Mouse (Mus musculus): Measurements from ENCODE around the gene Cald1.

Cald1 gene

GRCm38 (mm10) chr6:34720447-34720846 is 122.1 kb downstream of the Cald1 start:
- no peak for DNase-seq (ENCODE audit: low read depth)

GRCm38 (mm10) chr6:34721740-34722139 is 123.4 kb downstream of the Cald1 start:
- DNase-seq (ENCODE audit: low read depth): no peak

- DNase-seq (ENCODE audit: low read depth): no peak
These were observed 124.4 kb downstream of the Cald1 start for GRCm38 (mm10) chr6:34722660-34723059.

GRCm38 (mm10) chr6:34723250-34723904 is 125.1 kb downstream of the Cald1 start:
- DNase-seq (ENCODE audit: low read depth): no peak

GRCm38 (mm10) chr6:34725660-34726059 is 127.4 kb downstream of the Cald1 start:
- no peak for DNase-seq (ENCODE audit: low read depth)

GRCm38 (mm10) chr6:34726104-34726503 is 127.8 kb downstream of the Cald1 start:
- no peak for DNase-seq (ENCODE audit: low read depth)

GRCm38 (mm10) chr6:34727316-34727983 is 129.2 kb downstream of the Cald1 start:
- DNase-seq (ENCODE audit: low read depth): no peak

- no peak for DNase-seq (ENCODE audit: low read depth)
These were observed 131.3 kb downstream of the Cald1 start for GRCm38 (mm10) chr6:34729449-34730151.

GRCm38 (mm10) chr6:34731007-34731406 is 132.7 kb downstream of the Cald1 start:
- DNase-seq (ENCODE audit: low read depth): no peak

- DNase-seq (ENCODE audit: low read depth): no peak
These were observed 133.2 kb downstream of the Cald1 start for GRCm38 (mm10) chr6:34731529-34731928.

- no peak for DNase-seq (ENCODE audit: low read depth)
These were observed 136.8 kb downstream of the Cald1 start for GRCm38 (mm10) chr6:34734940-34735695.

- no peak for DNase-seq (ENCODE audit: low read depth)
These were observed 138.6 kb downstream of the Cald1 start for GRCm38 (mm10) chr6:34736934-34737333.

- DNase-seq (ENCODE audit: low read depth): no peak
These were observed 145.6 kb downstream of the Cald1 start for GRCm38 (mm10) chr6:34743946-34744345.

- DNase-seq (ENCODE audit: low read depth): no peak
These were observed 149.5 kb downstream of the Cald1 start for GRCm38 (mm10) chr6:34747846-34748245.

GRCm38 (mm10) chr6:34748566-34748965 is 150.3 kb downstream of the Cald1 start:
- DNase-seq (ENCODE audit: low read depth): no peak

- no peak for DNase-seq (ENCODE audit: low read depth)
These were observed 151.2 kb downstream of the Cald1 start for GRCm38 (mm10) chr6:34749526-34749925.

GRCm38 (mm10) chr6:34750487-34751120 is 152.3 kb downstream of the Cald1 start:
- DNase-seq (ENCODE audit: low read depth): no peak

- no peak for DNase-seq (ENCODE audit: low read depth)
These were observed 153.3 kb downstream of the Cald1 start for GRCm38 (mm10) chr6:34751625-34752024.

- no peak for DNase-seq (ENCODE audit: low read depth)
These were observed 156.1 kb downstream of the Cald1 start for GRCm38 (mm10) chr6:34754448-34754847.

- no peak for DNase-seq (ENCODE audit: low read depth)
These were observed 160.0 kb downstream of the Cald1 start for GRCm38 (mm10) chr6:34758340-34758739.

GRCm38 (mm10) chr6:34760023-34760422 is 161.7 kb downstream of the Cald1 start:
- DNase-seq (ENCODE audit: low read depth): peak; percentile 51

- no peak for DNase-seq (ENCODE audit: low read depth)
These were observed 167.4 kb downstream of the Cald1 start for GRCm38 (mm10) chr6:34765721-34766120.

All from c-Kit-positive CD71-positive TER-119-negative erythroid progenitor cells, embryonic 14.5 days (primary cell).